Mouse (Mus musculus) heart, adult 2 months (tissue): Measurements from ENCODE around the gene Creg2.

Source experiments
- CTCF ChIP-seq: fragments of 200-600 bp; IDR thresholded peaks from 2 replicates; pipeline ENCODE4 v1.8.1; 2022; ENCODE audit warnings: antibody characterized with exemption, mild to moderate bottlenecking, moderate library complexity
- EP300 ChIP-seq: fragments of 200-500 bp; IDR thresholded peaks from 2 replicates; pipeline ENCODE4 v1.6.1; 2011; ENCODE audit warnings: low read depth, low read length, control low read depth; ENCODE audit not compliant: insufficient read depth
- POLR2A ChIP-seq: fragments of 200-500 bp; IDR thresholded peaks from 2 replicates; pipeline ENCODE4 v1.6.1; 2011; ENCODE audit warnings: mild to moderate bottlenecking, low read depth, low read length, control low read depth; ENCODE audit not compliant: insufficient read depth

DNA sequence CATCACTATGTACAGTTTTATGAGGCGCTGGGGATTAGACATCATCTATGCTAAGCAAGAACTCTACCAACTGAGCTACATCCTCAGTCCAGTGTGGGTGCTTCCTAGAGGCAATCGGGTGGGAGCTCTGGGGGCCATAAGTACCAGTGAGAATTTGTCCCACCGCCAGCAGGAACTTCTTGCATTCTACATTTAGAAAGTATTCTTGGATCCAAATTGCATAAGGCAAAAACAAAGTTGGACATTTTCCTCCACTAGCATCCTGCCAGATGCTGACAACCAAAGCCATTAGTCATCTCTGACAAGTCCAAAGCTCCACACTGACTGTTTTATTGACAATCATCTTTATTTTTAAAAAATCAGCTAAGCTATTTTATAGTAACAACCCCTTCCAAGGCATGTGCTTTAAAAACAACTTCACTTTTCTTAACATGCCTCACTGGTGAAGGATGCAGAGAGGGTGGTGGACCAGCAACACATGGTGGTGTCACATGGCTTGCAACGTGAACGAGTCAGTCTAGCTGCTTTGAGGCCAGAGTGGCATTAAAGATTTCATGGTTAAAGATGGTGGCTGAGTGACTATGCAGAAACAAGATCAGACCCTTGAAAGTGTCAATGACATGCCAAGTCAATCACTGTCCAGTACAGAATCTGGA, 25.1 kb upstream of the Creg2 start:
- TF ChIP-seq CTCF (no peak), POLR2A (no peak), EP300 (no peak)
